ENCODE assay signal across 27 mouse cellular contexts in genomic region chr2:90880144-90880785, GRCm38 (mm10). TPM values are rescaled to one million over a fixed set of nuclear protein-coding genes. Genes with fewer than 3 reads are reported as not detected.
A peak's percentile ranks its signal among the peaks of the same experiment; 100 is the strongest.
DNase-seq lines count a peak whose midpoint lies in the region; ATAC-seq and TF ChIP-seq lines count a peak whose summit lies in the region.
"Had no signal": no experiment of that assay in that cellular context is flagged by ENCODE, and none has a peak within 500 bp of the region (broad histone marks: within the 10 kb centered on the region; RNA-seq: fewer than 3 reads in every experiment).

No protein-coding gene starts in this region.

- H3K4me1 ChIP-seq in forebrain, embryonic 14.5 days (ENCODE audit: control insufficient read depth, insufficient read depth, low read length) = peaks cover 4% of the 10 kb centered on the region; the same call in 1 of the 2 replicates
- peaks cover 28% of the 10 kb centered on the region for H3K4me1 ChIP-seq in forebrain, embryonic 13.5 days
- peaks cover 27% of the 10 kb centered on the region for H3K4me1 ChIP-seq in midbrain, embryonic 13.5 days (replicated peaks)
- H3K4me1 ChIP-seq in midbrain, embryonic 10.5 days = peaks cover 25% of the 10 kb centered on the region
- H3K4me1 ChIP-seq in cortical plate, adult 2 months (ENCODE audit: control insufficient read depth, insufficient read depth, low read length) = peaks cover 10% of the 10 kb centered on the region
- peaks cover 38% of the 10 kb centered on the region for H3K4me1 ChIP-seq in neural tube, embryonic 15.5 days

- H3K27ac ChIP-seq in forebrain, embryonic 14.5 days (ENCODE audit: low read depth, low read length) = no peak overlapping the region
- no peak overlapping the region for H3K27ac ChIP-seq in forebrain, embryonic 13.5 days
- H3K27ac ChIP-seq in midbrain, embryonic 13.5 days = 0 out of 2 replicates have a peak overlapping the region, but pooled peaks have one; percentile 30
- no peak overlapping the region for H3K27ac ChIP-seq in midbrain, embryonic 10.5 days (replicated peaks)
- H3K27ac ChIP-seq in cortical plate, adult 2 months (ENCODE audit: insufficient read depth, low read length) = 0 out of 2 replicates have a peak overlapping the region, but pooled peaks have one; percentile 3
- H3K27ac ChIP-seq in neural tube, embryonic 15.5 days (replicated peaks) = peak overlapping the region; percentile 73
- H3K27ac ChIP-seq: intestine, embryonic 15.5 days; limb, embryonic 12.5 days; macrophage; stomach, embryonic 15.5 days had no signal

- DNase-seq in forebrain, embryonic 14.5 days (ENCODE audit: low spot score) = peak; percentile 34
- DNase-seq in midbrain, embryonic 10.5 days (ENCODE audit: low spot score) = no peak
- no peak for DNase-seq in kidney, postnatal 14 days
- DNase-seq: adrenal gland, adult 8-10 months; cerebellum, adult 2 months; cerebellum, postnatal 25 days; embryo, embryonic 11 days; gastrocnemius, postnatal 10 days; heart, postnatal 4 days; kidney, adult 8-10 months; kidney, postnatal 10 days; layer of hippocampus, postnatal 36 days; liver, postnatal 0 days; thymus, postnatal 25 days had no signal

- H3K4me2 ChIP-seq in forebrain, embryonic 14.5 days (ENCODE audit: low read length) = no peak overlapping the region
- no peak overlapping the region for H3K4me2 ChIP-seq in forebrain, embryonic 13.5 days
- H3K4me2 ChIP-seq in midbrain, embryonic 13.5 days (replicated peaks) = 0 out of 2 replicates have a peak overlapping the region, but pooled peaks have one; percentile 9
- H3K4me2 ChIP-seq in neural tube, embryonic 15.5 days = peak overlapping the region; percentile 9; the same call in 1 of the 2 replicates
- H3K4me2 ChIP-seq: intestine, embryonic 15.5 days; limb, embryonic 12.5 days; liver, embryonic 11.5 days; stomach, embryonic 15.5 days had no signal

- no peak for TF ChIP-seq POLR2A in cortical plate, adult 2 months (IDR thresholded peaks at IDR 0.05; ENCODE audit: extremely low read depth, insufficient read depth, low read length)

- TF ChIP-seq CTCF in cortical plate, adult 2 months (IDR thresholded peaks at IDR 0.05; ENCODE audit: extremely low read depth, insufficient read depth, low read length) = no peak

- H3K4me3 ChIP-seq in forebrain, embryonic 14.5 days (ENCODE audit: low read depth, low read length) = no peak overlapping the region
- H3K4me3 ChIP-seq in forebrain, embryonic 13.5 days = no peak overlapping the region
- no peak overlapping the region for H3K4me3 ChIP-seq in midbrain, embryonic 13.5 days (replicated peaks)
- no peak overlapping the region for H3K4me3 ChIP-seq in midbrain, embryonic 10.5 days
- no peak overlapping the region for H3K4me3 ChIP-seq in cortical plate, adult 2 months (ENCODE audit: insufficient read depth, low read length)
- H3K4me3 ChIP-seq in neural tube, embryonic 15.5 days (replicated peaks) = no peak overlapping the region
- H3K4me3 ChIP-seq: heart, embryonic 10.5 days; intestine, embryonic 15.5 days; limb, embryonic 12.5 days; myocyte; stomach, embryonic 15.5 days had no signal

- ATAC-seq in forebrain, embryonic 14.5 days = no peak
- ATAC-seq in forebrain, embryonic 13.5 days = no peak; the same call in 1 of the 2 replicates
- no peak for ATAC-seq in midbrain, embryonic 13.5 days
- ATAC-seq in neural tube, embryonic 15.5 days (ENCODE audit: low FRiP score) = no peak
- ATAC-seq: intestine, embryonic 15.5 days; liver, postnatal 0 days; lung, postnatal 0 days; Patski had no signal

- 10% methylated on average over 6 of the region's 6 CpGs for WGBS in forebrain, embryonic 14.5 days
- 7% methylated on average over 6 of the region's 6 CpGs for WGBS in forebrain, embryonic 13.5 days
- 10% methylated on average over 6 of the region's 6 CpGs for WGBS in midbrain, embryonic 13.5 days
- 13% methylated on average over 6 of the region's 6 CpGs for WGBS in midbrain, embryonic 10.5 days
- 32% methylated on average over 6 of the region's 6 CpGs for WGBS in neural tube, embryonic 15.5 days

- no peaks in the 10 kb centered on the region for H3K9me3 ChIP-seq in forebrain, embryonic 14.5 days (replicated peaks; ENCODE audit: control insufficient read depth, low read length)
- no peaks in the 10 kb centered on the region for H3K9me3 ChIP-seq in forebrain, embryonic 13.5 days (replicated peaks)
- H3K9me3 ChIP-seq in midbrain, embryonic 13.5 days = no peaks in the 10 kb centered on the region
- H3K9me3 ChIP-seq in midbrain, embryonic 10.5 days (replicated peaks) = no peaks in the 10 kb centered on the region; the same call in 1 of the 2 replicates
- H3K9me3 ChIP-seq in neural tube, embryonic 15.5 days (replicated peaks) = no peaks in the 10 kb centered on the region
- H3K9me3 ChIP-seq: heart, embryonic 10.5 days; intestine, embryonic 15.5 days; limb, embryonic 12.5 days; stomach, embryonic 15.5 days had no signal

- no peaks in the 10 kb centered on the region for H3K27me3 ChIP-seq in forebrain, embryonic 14.5 days (replicated peaks; ENCODE audit: control insufficient read depth, insufficient read depth, low read length)
- H3K27me3 ChIP-seq in forebrain, embryonic 13.5 days = peaks cover 4% of the 10 kb centered on the region; the same call in 1 of the 2 replicates
- H3K27me3 ChIP-seq in midbrain, embryonic 13.5 days = peaks cover 7% of the 10 kb centered on the region
- H3K27me3 ChIP-seq in midbrain, embryonic 10.5 days (ENCODE audit: low read depth, poor library complexity, severe bottlenecking) = peaks cover 44% of the 10 kb centered on the region
- no peaks in the 10 kb centered on the region for H3K27me3 ChIP-seq in neural tube, embryonic 15.5 days (replicated peaks)

- no peak overlapping the region for H3K9ac ChIP-seq in forebrain, embryonic 14.5 days (ENCODE audit: low read length)
- H3K9ac ChIP-seq in forebrain, embryonic 13.5 days = no peak overlapping the region; the same call in 1 of the 2 replicates
- H3K9ac ChIP-seq in midbrain, embryonic 13.5 days (replicated peaks) = 0 out of 2 replicates have a peak overlapping the region, but pooled peaks have one; percentile 10
- H3K9ac ChIP-seq in neural tube, embryonic 15.5 days (replicated peaks) = no peak overlapping the region
- H3K9ac ChIP-seq: intestine, embryonic 15.5 days; limb, embryonic 12.5 days; liver, postnatal 0 days; stomach, embryonic 15.5 days had no signal

- no peaks in the 10 kb centered on the region for H3K36me3 ChIP-seq in forebrain, embryonic 14.5 days (ENCODE audit: control insufficient read depth, insufficient read depth, low read length)
- H3K36me3 ChIP-seq in forebrain, embryonic 13.5 days (ENCODE audit: poor library complexity, severe bottlenecking) = 0 out of 2 replicates have a peak, but pooled peaks cover 1% of the 10 kb centered on the region
- H3K36me3 ChIP-seq in midbrain, embryonic 13.5 days = 0 out of 2 replicates have a peak, but pooled peaks cover 2% of the 10 kb centered on the region
- no peaks in the 10 kb centered on the region for H3K36me3 ChIP-seq in midbrain, embryonic 10.5 days
- 0 out of 2 replicates have a peak, but pooled peaks cover 4% of the 10 kb centered on the region for H3K36me3 ChIP-seq in neural tube, embryonic 15.5 days
- H3K36me3 ChIP-seq: heart, embryonic 10.5 days; intestine, embryonic 15.5 days; limb, embryonic 12.5 days; stomach, embryonic 15.5 days had no signal

RNA-seq across cellular contexts. Expression of gene C1qtnf4, which starts 5.4 kb away (rescaled TPM):
- 18.4 and 18.8 TPM in 2 replicates for polyA plus RNA-seq in forebrain, embryonic 14.5 days (2014; fragmentation: Nextera tagmentation; extraction: Ambion mirVana)
- polyA plus RNA-seq in forebrain, embryonic 13.5 days (2015; fragmentation: Nextera tagmentation; extraction: Ambion mirVana) = 9.0 and 9.4 TPM in 2 replicates
- polyA plus RNA-seq in midbrain, embryonic 13.5 days (2015; fragmentation: Nextera tagmentation; extraction: Ambion mirVana) = 18.1 and 27.3 TPM in 2 replicates
- polyA plus RNA-seq in midbrain, embryonic 10.5 days (2016; fragmentation: Nextera tagmentation; extraction: Ambion mirVana) = 2.3 and 3.8 TPM in 2 replicates
- 363 and 369 TPM in 2 replicates for polyA plus RNA-seq in cortical plate, adult 2 months (2012; rRNA removed)
- polyA plus RNA-seq in neural tube, embryonic 15.5 days (2015; fragmentation: Nextera tagmentation; extraction: Ambion mirVana) = 123 and 207 TPM in 2 replicates
- polyA plus RNA-seq: macrophage had no signal

RNA-seq across cellular contexts. Expression of gene Kbtbd4, which starts 24.3 kb away (rescaled TPM):
- polyA plus RNA-seq in forebrain, embryonic 14.5 days (2014; fragmentation: Nextera tagmentation; extraction: Ambion mirVana) = 51.1 and 55.9 TPM in 2 replicates
- 59.2 and 67.6 TPM in 2 replicates for polyA plus RNA-seq in forebrain, embryonic 13.5 days (2015; fragmentation: Nextera tagmentation; extraction: Ambion mirVana)
- polyA plus RNA-seq in midbrain, embryonic 13.5 days (2015; fragmentation: Nextera tagmentation; extraction: Ambion mirVana) = 63.1 and 64.2 TPM in 2 replicates
- polyA plus RNA-seq in midbrain, embryonic 10.5 days (2016; fragmentation: Nextera tagmentation; extraction: Ambion mirVana) = 57.8 and 58.6 TPM in 2 replicates
- polyA plus RNA-seq in cortical plate, adult 2 months (2012; rRNA removed) = 25.3 and 28.1 TPM in 2 replicates
- polyA plus RNA-seq in neural tube, embryonic 15.5 days (2015; fragmentation: Nextera tagmentation; extraction: Ambion mirVana) = 48.6 and 55.3 TPM in 2 replicates

RNA-seq across cellular contexts. Expression of gene Ndufs3, which starts 24.4 kb away (rescaled TPM):
- polyA plus RNA-seq in forebrain, embryonic 14.5 days (2014; fragmentation: Nextera tagmentation; extraction: Ambion mirVana) = 230 and 240 TPM in 2 replicates
- polyA plus RNA-seq in forebrain, embryonic 13.5 days (2015; fragmentation: Nextera tagmentation; extraction: Ambion mirVana) = 219 and 222 TPM in 2 replicates
- polyA plus RNA-seq in midbrain, embryonic 13.5 days (2015; fragmentation: Nextera tagmentation; extraction: Ambion mirVana) = 210 TPM in 2 replicates
- 194 and 199 TPM in 2 replicates for polyA plus RNA-seq in midbrain, embryonic 10.5 days (2016; fragmentation: Nextera tagmentation; extraction: Ambion mirVana)
- 222 and 229 TPM in 2 replicates for polyA plus RNA-seq in cortical plate, adult 2 months (2012; rRNA removed)
- 228 and 239 TPM in 2 replicates for polyA plus RNA-seq in neural tube, embryonic 15.5 days (2015; fragmentation: Nextera tagmentation; extraction: Ambion mirVana)

RNA-seq across cellular contexts. Expression of gene Mtch2, which starts 33.3 kb away (rescaled TPM):
- polyA plus RNA-seq in forebrain, embryonic 14.5 days (2014; fragmentation: Nextera tagmentation; extraction: Ambion mirVana) = 318 and 353 TPM in 2 replicates
- polyA plus RNA-seq in forebrain, embryonic 13.5 days (2015; fragmentation: Nextera tagmentation; extraction: Ambion mirVana) = 275 and 283 TPM in 2 replicates
- polyA plus RNA-seq in midbrain, embryonic 13.5 days (2015; fragmentation: Nextera tagmentation; extraction: Ambion mirVana) = 246 and 259 TPM in 2 replicates
- polyA plus RNA-seq in midbrain, embryonic 10.5 days (2016; fragmentation: Nextera tagmentation; extraction: Ambion mirVana) = 251 and 254 TPM in 2 replicates
- polyA plus RNA-seq in cortical plate, adult 2 months (2012; rRNA removed) = 135 and 140 TPM in 2 replicates
- polyA plus RNA-seq in neural tube, embryonic 15.5 days (2015; fragmentation: Nextera tagmentation; extraction: Ambion mirVana) = 246 and 250 TPM in 2 replicates

RNA-seq across cellular contexts. Expression of gene Celf1, which starts 59.9 kb away (rescaled TPM):
- 76.4 and 91.0 TPM in 2 replicates for polyA plus RNA-seq in forebrain, embryonic 14.5 days (2014; fragmentation: Nextera tagmentation; extraction: Ambion mirVana)
- 132 and 138 TPM in 2 replicates for polyA plus RNA-seq in forebrain, embryonic 13.5 days (2015; fragmentation: Nextera tagmentation; extraction: Ambion mirVana)
- 137 and 140 TPM in 2 replicates for polyA plus RNA-seq in midbrain, embryonic 13.5 days (2015; fragmentation: Nextera tagmentation; extraction: Ambion mirVana)
- 148 and 158 TPM in 2 replicates for polyA plus RNA-seq in midbrain, embryonic 10.5 days (2016; fragmentation: Nextera tagmentation; extraction: Ambion mirVana)
- 102 and 107 TPM in 2 replicates for polyA plus RNA-seq in cortical plate, adult 2 months (2012; rRNA removed)
- 86.6 and 89.5 TPM in 2 replicates for polyA plus RNA-seq in neural tube, embryonic 15.5 days (2015; fragmentation: Nextera tagmentation; extraction: Ambion mirVana)

Comparison
In these comparisons a context has a peak if more than half of its experiments do, and no peak if none do; other contexts are left out.
1. H3K27ac ChIP-seq: peak in midbrain, embryonic 13.5 days (single experiment), cortical plate, adult 2 months (single experiment) and neural tube, embryonic 15.5 days (single experiment); none in forebrain, embryonic 14.5 days (single experiment), forebrain, embryonic 13.5 days (single experiment) and midbrain, embryonic 10.5 days (single experiment).
2. H3K4me2 ChIP-seq: peak in midbrain, embryonic 13.5 days (single experiment) and neural tube, embryonic 15.5 days (single experiment); none in forebrain, embryonic 14.5 days (single experiment) and forebrain, embryonic 13.5 days (single experiment).